Mouse (Mus musculus) MEL (cell line): ENCODE results near the gene Itga5. TPM values are rescaled to one million over a fixed set of nuclear protein-coding genes. Genes with fewer than 3 reads are reported as not detected.

Experiments
- DNase-seq: peaks from one replicate; pipeline ENCODE4 v3.0.0; 2011; ENCODE audit warnings: low read depth, low spot score
- H3K27ac ChIP-seq: 2 replicates; pipeline ENCODE4 v1.5.1; 2012; ENCODE audit warnings: low read depth, mild to moderate bottlenecking, control low read depth, low read length, moderate library complexity; ENCODE audit not compliant: control insufficient read depth
- H3K27me3 ChIP-seq, 2 experiments: fragments of 150-350 bp in 1 of 2; sonication (generic) in 1 of 2; 2 replicates each; pipeline ENCODE4 v1.6.1; 2012; ENCODE audit warnings: low read length in 2 of 2, mild to moderate bottlenecking in 2 of 2, improper control_type of control experiment in 1 of 2, moderate library complexity in 1 of 2; ENCODE audit not compliant: insufficient read depth in 2 of 2, control insufficient read depth in 1 of 2
- H3K36me3 ChIP-seq, 2 experiments: 2 replicates each; pipeline ENCODE4 v1.6.1; 2012 to 2014; ENCODE audit warnings: low read length in 2 of 2, improper control_type of control experiment in 1 of 2, inconsistent platforms in 1 of 2, mild to moderate bottlenecking in 1 of 2; ENCODE audit not compliant: insufficient read depth in 2 of 2, control insufficient read depth in 1 of 2
- H3K4me1 ChIP-seq, 2 experiments: fragments of 150-350 bp in 1 of 2; sonication (generic) in 1 of 2; 2 replicates each; pipeline ENCODE4 v1.6.1; 2012; ENCODE audit warnings: low read length in 2 of 2, improper control_type of control experiment in 1 of 2, mild to moderate bottlenecking in 1 of 2; ENCODE audit not compliant: insufficient read depth in 2 of 2, control insufficient read depth in 1 of 2
- H3K4me3 ChIP-seq, 2 experiments: fragments of 150-350 bp in 1 of 2; sonication (generic) in 1 of 2; 2 replicates each; pipeline ENCODE4 v1.5.1; 2012; ENCODE audit warnings: low read depth in 2 of 2, low read length in 2 of 2, mild to moderate bottlenecking in 2 of 2, moderate library complexity in 2 of 2, control low read depth in 1 of 2, improper control_type of control experiment in 1 of 2; ENCODE audit not compliant: control insufficient read depth in 1 of 2, insufficient read depth in 1 of 2
- H3K79me2 ChIP-seq: 2 replicates; pipeline ENCODE4 v1.6.1; 2012; ENCODE audit warnings: mild to moderate bottlenecking, low read length, moderate library complexity; ENCODE audit not compliant: control insufficient read depth, poor library complexity, insufficient read depth
- H3K9ac ChIP-seq: 2 replicates; pipeline ENCODE4 v1.6.1; 2012; ENCODE audit warnings: low read depth, mild to moderate bottlenecking, control low read depth, low read length, moderate library complexity; ENCODE audit not compliant: control insufficient read depth, poor library complexity, severe bottlenecking
- H3K9me3 ChIP-seq: fragments of 150-350 bp; sonication (generic); replicated peaks from 2 replicates; pipeline ENCODE4 v1.6.1; 2012; ENCODE audit warnings: mild to moderate bottlenecking, low read length, improper control_type of control experiment, moderate library complexity; ENCODE audit not compliant: insufficient read depth
- BHLHE40 ChIP-seq: IDR thresholded peaks from 2 replicates; pipeline ENCODE4 v1.6.1; 2012; ENCODE audit warnings: low read depth, mild to moderate bottlenecking, inconsistent platforms, low read length, improper control_type of control experiment, borderline replicate concordance
- CHD2 ChIP-seq: IDR thresholded peaks from 2 replicates; pipeline ENCODE4 v1.6.1; 2011; ENCODE audit warnings: low read length, improper control_type of control experiment
- CTCF ChIP-seq, 3 experiments: IDR thresholded peaks in 2 of 3; conservative IDR thresholded peaks in 1 of 3; 2 replicates each; pipeline ENCODE4 v1.5.1; 2011 to 2012; ENCODE audit warnings: low read length in 3 of 3, low read depth in 2 of 3, mild to moderate bottlenecking in 2 of 3, improper control_type of control experiment in 1 of 3, inconsistent platforms in 1 of 3, mixed read lengths in 1 of 3, moderate library complexity in 1 of 3; ENCODE audit not compliant: control insufficient read depth in 1 of 3, insufficient read depth in 1 of 3, poor library complexity in 1 of 3, severe bottlenecking in 1 of 3
- E2F4 ChIP-seq: IDR thresholded peaks from 2 replicates; pipeline ENCODE4 v1.6.1; 2011; ENCODE audit warnings: low read depth, low read length, improper control_type of control experiment, borderline replicate concordance
- ELF1 ChIP-seq: IDR thresholded peaks from 2 replicates; pipeline ENCODE4 v1.6.1; 2014; ENCODE audit warnings: low read depth, mild to moderate bottlenecking, inconsistent platforms, low read length, improper control_type of control experiment, moderate library complexity
- EP300 ChIP-seq, 2 experiments: IDR thresholded peaks; 2 replicates each; pipeline ENCODE4 v1.6.1; 2011; ENCODE audit warnings: improper control_type of control experiment in 2 of 2, low read length in 2 of 2, low read depth in 1 of 2, mild to moderate bottlenecking in 1 of 2
- GATA1 ChIP-seq: IDR thresholded peaks from 2 replicates; pipeline ENCODE4 v1.6.1; 2011; ENCODE audit warnings: low read depth, low read length, improper control_type of control experiment
- HCFC1 ChIP-seq: IDR thresholded peaks from 2 replicates; pipeline ENCODE4 v1.6.1; 2012; ENCODE audit warnings: low read depth, mild to moderate bottlenecking, inconsistent platforms, low read length, improper control_type of control experiment, moderate library complexity
- MAX ChIP-seq: IDR thresholded peaks from 2 replicates; pipeline ENCODE4 v1.6.1; 2011; ENCODE audit warnings: low read length, improper control_type of control experiment
- MEF2A ChIP-seq: IDR thresholded peaks from 2 replicates; pipeline ENCODE4 v1.6.1; 2014; ENCODE audit warnings: low read depth, mild to moderate bottlenecking, inconsistent platforms, low read length, improper control_type of control experiment; ENCODE audit not compliant: poor library complexity, insufficient replicate concordance, severe bottlenecking; ENCODE audit errors: extremely low read depth
- MYC ChIP-seq: IDR thresholded peaks from 2 replicates; pipeline ENCODE4 v1.6.1; 2011; ENCODE audit warnings: low read depth, mild to moderate bottlenecking, low read length, improper control_type of control experiment, moderate library complexity
- NRF1 ChIP-seq: IDR thresholded peaks from 2 replicates; pipeline ENCODE4 v1.6.1; 2014; ENCODE audit warnings: low read depth, mild to moderate bottlenecking, inconsistent platforms, low read length, improper control_type of control experiment, moderate library complexity; ENCODE audit not compliant: poor library complexity, insufficient read depth, severe bottlenecking
- POLR2A ChIP-seq, 2 experiments: IDR thresholded peaks; 2 replicates each; pipeline ENCODE4 v1.6.1; 2011 to 2012; ENCODE audit warnings: low read length in 2 of 2, mild to moderate bottlenecking in 2 of 2, control low read depth in 1 of 2, improper control_type of control experiment in 1 of 2, low read depth in 1 of 2, moderate library complexity in 1 of 2; ENCODE audit not compliant: control insufficient read depth in 1 of 2, insufficient read depth in 1 of 2, poor library complexity in 1 of 2
- POLR2AphosphoS2 ChIP-seq: IDR thresholded peaks from 2 replicates; pipeline ENCODE4 v1.6.1; 2011; ENCODE audit warnings: low read length, improper control_type of control experiment
- POLR2AphosphoS5 ChIP-seq: IDR thresholded peaks from 2 replicates; pipeline ENCODE4 v1.6.1; 2012; ENCODE audit warnings: low read depth, borderline replicate concordance, mild to moderate bottlenecking, inconsistent platforms, low read length, moderate library complexity, mixed read lengths
- RAD21 ChIP-seq: IDR thresholded peaks from 2 replicates; pipeline ENCODE4 v1.6.1; 2011; ENCODE audit warnings: mild to moderate bottlenecking, low read depth, low read length, improper control_type of control experiment
- RCOR1 ChIP-seq: IDR thresholded peaks from 2 replicates; pipeline ENCODE4 v1.6.1; 2012; ENCODE audit warnings: low read depth, mild to moderate bottlenecking, inconsistent platforms, low read length, improper control_type of control experiment
- SIN3A ChIP-seq: IDR thresholded peaks from 2 replicates; pipeline ENCODE4 v1.6.1; 2012; ENCODE audit warnings: low read length, improper control_type of control experiment, inconsistent platforms
- TAL1 ChIP-seq: IDR thresholded peaks from 2 replicates; pipeline ENCODE4 v1.6.1; 2012; ENCODE audit warnings: mild to moderate bottlenecking, inconsistent platforms, low read length, moderate library complexity, mixed read lengths
- TBP ChIP-seq: IDR thresholded peaks from 2 replicates; pipeline ENCODE4 v1.8.0; 2011; ENCODE audit warnings: low read depth, low read length, improper control_type of control experiment
- TCF12 ChIP-seq: IDR thresholded peaks from 2 replicates; pipeline ENCODE4 v1.6.1; 2014; ENCODE audit warnings: low read depth, mild to moderate bottlenecking, inconsistent platforms, low read length, improper control_type of control experiment, moderate library complexity
- USF1 ChIP-seq: IDR thresholded peaks from 2 replicates; pipeline ENCODE4 v1.6.1; 2014; ENCODE audit warnings: low read depth, mild to moderate bottlenecking, inconsistent platforms, low read length, improper control_type of control experiment, moderate library complexity
- ZC3H11A ChIP-seq: IDR thresholded peaks from 2 replicates; pipeline ENCODE4 v1.6.1; 2012; ENCODE audit warnings: low read depth, mild to moderate bottlenecking, inconsistent platforms, low read length, improper control_type of control experiment
- ZMIZ1 ChIP-seq: IDR thresholded peaks from 2 replicates; pipeline ENCODE4 v1.6.1; 2012; ENCODE audit warnings: low read depth, mild to moderate bottlenecking, inconsistent platforms, low read length, improper control_type of control experiment, moderate library complexity
- ZNF384 ChIP-seq: IDR thresholded peaks from 2 replicates; pipeline ENCODE4 v1.6.1; 2012; ENCODE audit warnings: low read depth, mild to moderate bottlenecking, inconsistent platforms, low read length, improper control_type of control experiment
- polyA plus RNA-seq, 2 experiments: library from polyadenylated mRNA; stranded (reverse) in 1 of 2; unstranded in 1 of 2; fragments of >175 nt in 1 of 2; fragments of >200 nt in 1 of 2; gene quantifications; 2 replicates each; pipeline versions ENCODE4 v1.2.1 to v1.2.4; 2012; ENCODE audit warnings: low replicate concordance in 2 of 2, low read depth in 1 of 2; ENCODE audit not compliant: insufficient read length in 2 of 2, insufficient read depth in 1 of 2, missing spikeins in 1 of 2
- total RNA-seq: library from RNA; depleted of rRNA; stranded (reverse); fragments of 300-350 nt; gene quantifications from 2 replicates; pipeline ENCODE4 v1.2.3, GENCODE M21; 2012

Itga5 gene
- total and polyA plus RNA-seq, 3 experiments, result 6.0 to 17.4 TPM; not detected in 1

GRCm38 (mm10) chr15:103355420-103355819, 11.1 kb downstream of the Itga5 start:
- DNase-seq, result no peak
- H3K9ac ChIP-seq, result no peak overlapping the region
- H3K79me2 ChIP-seq, result peaks cover 4% of the 10 kb centered on the region; the same call in 1 of the 2 replicates
- H3K4me1 ChIP-seq, result peaks cover 4 to 12% of the 10 kb centered on the region in 2 experiments; a peak in 2 of 4 replicates
- no peak overlapping the region for H3K4me3 ChIP-seq
- no peak for TF ChIP-seq TAL1
- no peak for TF ChIP-seq ELF1
- TF ChIP-seq ZC3H11A, result no peak
- TF ChIP-seq EP300 (IDR thresholded peaks at IDR 0.05; ENCODE audit: low read depth in 1 of 2, low read length in 2 of 2), result no peak
- no peak for TF ChIP-seq TBP
- TF ChIP-seq NRF1, result no peak
- TF ChIP-seq POLR2AphosphoS2, result no peak
- TF ChIP-seq USF1, result no peak
- no peak for TF ChIP-seq POLR2A (IDR thresholded peaks at IDR 0.05; ENCODE audit: control insufficient read depth in 1 of 2, insufficient read depth in 1 of 2, low read depth in 1 of 2, low read length in 2 of 2, poor library complexity in 1 of 2)
- TF ChIP-seq RCOR1, result no peak
- TF ChIP-seq E2F4, result no peak
- no peak for TF ChIP-seq MAX
- TF ChIP-seq HCFC1, result no peak
- no peak for TF ChIP-seq MEF2A
- no peak overlapping the region for H3K27ac ChIP-seq
- H3K36me3 ChIP-seq, result peaks cover 1 to 15% of the 10 kb centered on the region in 2 experiments; a peak in 3 of 4 replicates
- no peaks in the 10 kb centered on the region for H3K9me3 ChIP-seq
- H3K27me3 ChIP-seq, result no peaks in the 10 kb centered on the region

DNA sequence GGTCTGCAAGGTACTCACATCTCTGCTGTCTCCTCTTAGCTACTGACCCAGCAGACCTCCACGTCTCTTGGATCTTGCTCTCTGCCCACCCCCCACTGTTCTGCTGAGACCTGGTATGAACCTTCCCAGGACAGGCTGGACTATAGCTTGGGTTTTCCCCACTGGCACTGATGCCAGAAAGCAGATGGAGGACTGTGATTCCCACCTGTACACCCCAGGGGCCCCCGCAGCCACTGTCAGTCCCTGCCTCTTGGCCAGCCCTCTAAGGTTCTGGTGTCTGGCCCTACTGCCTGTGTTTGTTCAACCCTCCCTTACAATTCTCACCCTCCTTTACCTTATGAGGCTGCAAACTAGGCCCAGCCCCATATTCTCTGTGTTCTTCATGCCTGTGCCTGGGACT, 11.9 kb downstream of the Itga5 start:
- peaks cover 1 to 7% of the 10 kb centered on the region in 2 experiments; a peak in 3 of 4 replicates for H3K36me3 ChIP-seq
- H3K9ac ChIP-seq, result no peak overlapping the region
- H3K27ac ChIP-seq, result no peak overlapping the region
- no peak for DNase-seq
- peaks cover 4 to 8% of the 10 kb centered on the region in 2 experiments; a peak in 2 of 4 replicates for H3K4me1 ChIP-seq
- H3K9me3 ChIP-seq, result no peaks in the 10 kb centered on the region
- no peaks in the 10 kb centered on the region for H3K27me3 ChIP-seq
- H3K79me2 ChIP-seq, result no peaks in the 10 kb centered on the region
- TF ChIP-seq SIN3A (no peak), RAD21 (no peak), POLR2AphosphoS5 (no peak), TAL1 (no peak), BHLHE40 (no peak), RCOR1 (no peak), ZMIZ1 (no peak), CHD2 (no peak), CTCF (IDR thresholded peaks at IDR 0.05 in 2 of 3, conservative IDR thresholded peaks at IDR 0.05 in 1 of 3; ENCODE audit: control insufficient read depth in 1 of 3, insufficient read depth in 1 of 3, low read depth in 2 of 3, low read length in 3 of 3, poor library complexity in 1 of 3, severe bottlenecking in 1 of 3) (no peak), ELF1 (no peak), HCFC1 (no peak), USF1 (no peak), NRF1 (no peak), EP300 (IDR thresholded peaks at IDR 0.05; ENCODE audit: low read depth in 1 of 2, low read length in 2 of 2) (no peak), ZC3H11A (no peak), MYC (no peak), GATA1 (no peak), TCF12 (no peak), ZNF384 (no peak)
- H3K4me3 ChIP-seq, result no peak overlapping the region
